Mouse (Mus musculus) bone marrow macrophage, adult 2 months (primary cell): Measurements from ENCODE around the gene Lsamp.

Experiments
- CTCF ChIP-seq: IDR thresholded peaks from 2 replicates; pipeline ENCODE4 v1.5.1; 2012; ENCODE audit warnings: low read depth, mild to moderate bottlenecking, low read length, moderate library complexity
- POLR2A ChIP-seq: IDR thresholded peaks from 2 replicates; pipeline ENCODE4 v1.6.1; 2012; ENCODE audit warnings: mild to moderate bottlenecking, low read depth, low read length, borderline replicate concordance

DNA sequence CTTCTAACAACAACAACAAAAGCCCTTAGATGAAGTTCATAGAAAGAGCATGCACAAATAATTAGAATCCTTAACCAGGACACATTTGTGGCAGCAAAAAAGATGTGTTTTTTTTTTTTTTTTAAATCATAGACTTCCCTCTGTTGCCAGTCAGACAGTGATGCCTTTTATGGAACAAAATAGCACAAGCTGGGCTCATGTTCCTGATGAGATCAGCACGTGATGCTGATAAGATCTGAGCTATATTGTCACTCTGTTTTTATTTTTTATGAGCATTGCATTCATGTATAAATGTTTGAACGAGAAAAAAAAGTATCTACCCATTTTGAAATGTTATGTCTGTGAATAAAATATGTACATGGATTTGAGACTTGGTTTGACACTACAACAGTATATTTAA is 2118.0 kb downstream of the Lsamp start:
- TF ChIP-seq POLR2A (no peak), CTCF (no peak)
